Mouse (Mus musculus): ENCODE data around the gene Krt79. TPM values are rescaled to one million over a fixed set of nuclear protein-coding genes. Genes with fewer than 3 reads are reported as not detected.

The Krt79 gene
- polyA plus RNA-seq, 1 experiment from 2014 or later, result 0.08 TPM

GRCm38 (mm10) chr15:101927340-101928080 lies 12.6 kb downstream of the Krt79 start:
- no peak for ATAC-seq (ENCODE audit: low FRiP score)
- 69% methylated on average over 12 of the region's 12 CpGs for WGBS
- Histone ChIP-seq H3K27me3 (peaks cover 36% of the 10 kb centered on the region), H3K9me3 (no peaks in the 10 kb centered on the region), H3K4me3 (replicated peaks) (no peak overlapping the region), H3K27ac (no peak overlapping the region), H3K4me1 (peaks cover 10% of the 10 kb centered on the region), H3K9ac (no peak overlapping the region), H3K4me2 (no peak overlapping the region), H3K36me3 (replicated peaks) (no peaks in the 10 kb centered on the region)

GRCm38 (mm10) chr15:101925041-101925440 lies 15.1 kb downstream of the Krt79 start:
- Histone ChIP-seq H3K36me3 (replicated peaks) (no peaks in the 10 kb centered on the region), H3K9me3 (no peaks in the 10 kb centered on the region), H3K27me3 (peaks cover 16% of the 10 kb centered on the region), H3K4me2 (no peak overlapping the region), H3K9ac (no peak overlapping the region), H3K27ac (no peak overlapping the region), H3K4me1 (peaks cover 9% of the 10 kb centered on the region), H3K4me3 (replicated peaks) (no peak overlapping the region)
- ATAC-seq (ENCODE audit: low FRiP score), result no peak
- 93% methylated on average over 1 of the region's 1 CpGs for WGBS

- Histone ChIP-seq H3K4me3 (replicated peaks) (no peak within 1 kb of the TSS), H3K9me3 (no peaks in the 10 kb centered on the region), H3K27ac (no peak within 1 kb of the TSS), H3K27me3 (peaks cover 12% of the 10 kb centered on the region), H3K4me1 (peaks cover 5% of the 10 kb centered on the region), H3K9ac (no peak within 1 kb of the TSS), H3K36me3 (replicated peaks) (no peaks in the 10 kb centered on the region), H3K4me2 (no peak within 1 kb of the TSS)
- no peak for ATAC-seq (ENCODE audit: low FRiP score)
- WGBS, result 79% methylated on average over 11 of the region's 11 CpGs
Measured at GRCm38 (mm10) chr15:101924635-101925034, 15.5 kb downstream of the Krt79 start, which contains the start of gene Krt4. TSS of gene Krt4 (minus strand) at chr15:101924735.

- no peak overlapping the region for H3K4me2 ChIP-seq
- WGBS, result 97% methylated on average over 2 of the region's 2 CpGs
- no peaks in the 10 kb centered on the region for H3K9me3 ChIP-seq
- H3K4me1 ChIP-seq, result no peaks in the 10 kb centered on the region
- H3K36me3 ChIP-seq (replicated peaks), result no peaks in the 10 kb centered on the region
- no peak for ATAC-seq (ENCODE audit: low FRiP score)
- H3K27me3 ChIP-seq, result no peaks in the 10 kb centered on the region; the same call in 1 of the 2 replicates
- H3K27ac ChIP-seq, result no peak overlapping the region
- no peak overlapping the region for H3K4me3 ChIP-seq (replicated peaks)
- H3K9ac ChIP-seq, result no peak overlapping the region
Measured at GRCm38 (mm10) chr15:101922296-101922695, 17.8 kb downstream of the Krt79 start.

GRCm38 (mm10) chr15:101916072-101916471 lies 24.1 kb downstream of the Krt79 start:
- Histone ChIP-seq H3K4me3 (replicated peaks) (no peak overlapping the region), H3K36me3 (replicated peaks) (no peaks in the 10 kb centered on the region), H3K27me3 (no peaks in the 10 kb centered on the region; the same call in 1 of the 2 replicates), H3K27ac (no peak overlapping the region), H3K9me3 (no peaks in the 10 kb centered on the region), H3K4me1 (no peaks in the 10 kb centered on the region), H3K4me2 (no peak overlapping the region), H3K9ac (no peak overlapping the region)
- 75% methylated on average over 2 of the region's 2 CpGs for WGBS
- ATAC-seq (ENCODE audit: low FRiP score), result no peak

- ATAC-seq (ENCODE audit: low FRiP score), result no peak
- H3K36me3 ChIP-seq (replicated peaks), result no peaks in the 10 kb centered on the region
- whole genome bisulfite sequencing, result 77% methylated on average over 5 of the region's 5 CpGs
Measured at GRCm38 (mm10) chr15:101904849-101905248, 35.3 kb downstream of the Krt79 start.

GRCm38 (mm10) chr15:101902171-101903149 lies 37.7 kb downstream of the Krt79 start:
- Histone ChIP-seq H3K9me3 (no peaks in the 10 kb centered on the region), H3K4me2 (no peak overlapping the region), H3K9ac (no peak overlapping the region), H3K27me3 (no peaks in the 10 kb centered on the region; the same call in none of the 2 replicates), H3K4me1 (no peaks in the 10 kb centered on the region), H3K27ac (no peak overlapping the region), H3K36me3 (replicated peaks) (no peaks in the 10 kb centered on the region), H3K4me3 (replicated peaks) (no peak overlapping the region)
- ATAC-seq (ENCODE audit: low FRiP score), result no peak
- WGBS, result 65% methylated on average over 12 of the region's 12 CpGs

More at GRCm38 (mm10) chr15:101904849-101905248, 35.3 kb downstream of the Krt79 start:
- H3K9me3 ChIP-seq, result no peaks in the 10 kb centered on the region
- no peak overlapping the region for H3K9ac ChIP-seq
- no peak overlapping the region for H3K4me3 ChIP-seq (replicated peaks)
- H3K27me3 ChIP-seq, result no peaks in the 10 kb centered on the region; the same call in 1 of the 2 replicates
- no peak overlapping the region for H3K27ac ChIP-seq
- no peaks in the 10 kb centered on the region for H3K4me1 ChIP-seq
- no peak overlapping the region for H3K4me2 ChIP-seq

- H3K4me1 ChIP-seq, result no peaks in the 10 kb centered on the region
- H3K27me3 ChIP-seq, result no peaks in the 10 kb centered on the region; the same call in 1 of the 2 replicates
- no peaks in the 10 kb centered on the region for H3K9me3 ChIP-seq
- H3K4me2 ChIP-seq, result no peak overlapping the region
- WGBS, result 89% methylated on average over 4 of the region's 4 CpGs
- H3K36me3 ChIP-seq (replicated peaks), result no peaks in the 10 kb centered on the region
- H3K27ac ChIP-seq, result no peak overlapping the region
- ATAC-seq (ENCODE audit: low FRiP score), result no peak
- H3K9ac ChIP-seq, result no peak overlapping the region
- no peak overlapping the region for H3K4me3 ChIP-seq (replicated peaks)
Measured at GRCm38 (mm10) chr15:101895216-101895615, 44.9 kb downstream of the Krt79 start.

GRCm38 (mm10) chr15:101892820-101893219 lies 47.3 kb downstream of the Krt79 start, which contains the start of gene Krt76:
TSS of gene Krt76 (minus strand) at chr15:101892920.
- no peak within 1 kb of the TSS for H3K4me3 ChIP-seq (replicated peaks)
- 56% methylated on average over 4 of the region's 4 CpGs for WGBS
- no peak for ATAC-seq (ENCODE audit: low FRiP score)
- no peak within 1 kb of the TSS for H3K4me2 ChIP-seq
- H3K27me3 ChIP-seq, result 0 out of 2 replicates have a peak, but pooled peaks cover 3% of the 10 kb centered on the region
- H3K36me3 ChIP-seq (replicated peaks), result no peaks in the 10 kb centered on the region
- no peaks in the 10 kb centered on the region for H3K4me1 ChIP-seq
- no peaks in the 10 kb centered on the region for H3K9me3 ChIP-seq
- H3K27ac ChIP-seq, result no peak within 1 kb of the TSS
- H3K9ac ChIP-seq, result no peak within 1 kb of the TSS

- 8% methylated on average over 5 of the region's 11 CpGs for WGBS
Measured at GRCm38 (mm10) chr15:101879776-101880175, 60.3 kb downstream of the Krt79 start.

More at GRCm38 (mm10) chr15:101879776-101880175, 60.3 kb downstream of the Krt79 start:
- H3K4me3 ChIP-seq (replicated peaks), result no peak overlapping the region
- H3K4me1 ChIP-seq, result no peaks in the 10 kb centered on the region
- H3K9ac ChIP-seq, result no peak overlapping the region
- H3K27me3 ChIP-seq, result peaks cover 3% of the 10 kb centered on the region; the same call in 1 of the 2 replicates
- ATAC-seq (ENCODE audit: low FRiP score), result no peak
- H3K4me2 ChIP-seq, result no peak overlapping the region
- no peak overlapping the region for H3K27ac ChIP-seq
- no peaks in the 10 kb centered on the region for H3K9me3 ChIP-seq
- no peaks in the 10 kb centered on the region for H3K36me3 ChIP-seq (replicated peaks)
